Mouse (Mus musculus) B cell, adult 2 months (primary cell): ENCODE results near the gene Xpot.

Experiments used
- DNase-seq, 2 experiments: peaks; one replicate each; pipeline ENCODE4 v3.0.0; 2022

Xpot gene

GRCm38 (mm10) chr10:121615935-121616334 lies 10.2 kb downstream of the Xpot start:
- no peak for DNase-seq

- no peak for DNase-seq
Measured at GRCm38 (mm10) chr10:121615146-121615870, 10.8 kb downstream of the Xpot start.

DNA sequence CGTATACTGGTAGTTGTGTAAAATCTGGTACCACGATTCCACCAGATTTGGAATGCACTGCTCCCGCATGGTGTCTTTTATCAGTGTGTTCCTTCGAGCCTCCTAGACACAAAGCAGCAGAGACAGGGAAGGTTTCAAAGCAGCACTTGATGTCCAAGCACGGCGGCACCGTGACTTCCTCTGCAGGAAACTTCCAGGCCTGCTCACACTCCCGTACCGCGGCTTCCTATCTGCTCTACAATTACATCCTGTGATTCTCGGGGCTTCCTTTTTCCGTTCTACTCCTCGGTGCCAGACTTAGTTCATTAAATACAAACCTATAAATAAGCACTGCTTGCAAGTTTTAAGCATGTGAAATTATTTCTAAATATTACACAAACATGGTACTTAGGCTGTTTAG lies 12.6 kb downstream of the Xpot start:
- no peak for DNase-seq

- DNase-seq: no peak
Measured at GRCm38 (mm10) chr10:121612448-121612847, 13.7 kb downstream of the Xpot start.

GRCm38 (mm10) chr10:121611587-121611986 lies 14.5 kb downstream of the Xpot start:
- no peak for DNase-seq

GRCm38 (mm10) chr10:121608177-121608576 lies 18.0 kb downstream of the Xpot start:
- no peak for DNase-seq

DNA sequence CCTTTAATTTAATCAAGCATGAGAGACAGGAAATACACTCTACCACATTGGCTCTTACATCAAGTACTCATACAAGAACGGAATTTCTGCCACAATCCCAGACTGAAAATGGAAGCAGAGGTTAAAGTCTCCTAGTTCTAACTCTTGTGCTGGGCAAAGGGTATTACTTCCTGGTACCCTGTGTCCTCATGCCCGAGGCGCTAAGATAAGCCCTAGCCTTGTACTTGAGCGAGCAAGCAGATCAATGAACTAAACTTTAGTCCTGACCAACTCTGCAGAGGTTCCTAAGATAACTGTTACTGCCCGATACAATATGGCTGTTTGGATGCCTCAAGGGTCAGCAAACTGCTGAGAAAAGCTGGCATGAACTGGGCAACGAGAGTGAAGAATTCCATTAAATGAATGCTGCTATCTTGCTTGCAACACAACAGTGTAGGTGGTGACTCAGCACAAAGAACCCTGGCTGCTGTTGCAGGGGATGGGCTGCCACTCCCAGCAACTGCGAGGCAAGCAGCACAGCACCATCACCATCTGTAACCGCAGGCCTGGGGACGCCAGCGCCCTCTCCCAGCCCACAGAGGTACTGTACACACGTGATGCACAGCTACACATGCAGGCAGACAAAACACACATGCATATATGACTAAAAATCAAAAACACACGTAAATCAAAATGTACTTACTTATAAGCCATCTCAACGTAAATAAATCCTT lies 21.3 kb downstream of the Xpot start:
- no peak for DNase-seq

DNA sequence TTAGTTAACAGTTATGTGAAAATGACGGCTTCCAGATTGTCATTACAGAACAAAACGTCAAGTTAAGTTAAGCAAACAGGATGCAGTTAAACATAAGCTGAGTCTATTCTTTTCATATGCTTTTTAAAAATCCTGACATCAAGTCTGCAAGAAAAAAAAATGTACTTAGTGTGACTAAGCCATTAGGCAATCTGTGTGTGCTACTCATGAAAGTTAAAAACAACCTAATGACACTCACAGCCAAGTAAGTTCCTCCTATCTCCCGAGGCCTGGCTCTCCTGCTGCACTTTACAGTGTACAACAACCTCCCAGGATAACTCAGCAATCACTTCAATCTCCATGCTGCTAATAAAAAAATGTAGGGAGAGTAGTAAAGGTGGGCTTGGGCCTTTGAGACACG lies 22.6 kb downstream of the Xpot start:
- DNase-seq: no peak

DNA sequence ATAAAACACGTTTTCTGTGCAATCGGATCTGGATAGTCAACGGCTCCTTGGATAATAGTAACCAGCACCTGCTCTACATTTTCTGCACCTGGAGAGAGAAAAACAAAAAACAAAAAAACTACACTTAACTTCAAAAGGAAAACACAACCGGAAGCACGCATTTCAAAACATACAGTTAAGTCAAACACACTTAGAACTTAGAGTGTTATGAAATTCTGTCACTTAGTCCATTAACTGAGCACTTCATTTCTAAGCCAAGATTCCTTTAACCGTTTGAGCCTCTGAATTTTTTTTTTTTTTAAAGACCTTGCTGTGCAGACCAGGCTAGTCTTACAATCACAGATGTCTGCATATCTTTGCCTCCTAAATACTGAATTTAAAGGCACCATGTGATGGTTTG lies 24.9 kb downstream of the Xpot start:
- DNase-seq: no peak

DNA sequence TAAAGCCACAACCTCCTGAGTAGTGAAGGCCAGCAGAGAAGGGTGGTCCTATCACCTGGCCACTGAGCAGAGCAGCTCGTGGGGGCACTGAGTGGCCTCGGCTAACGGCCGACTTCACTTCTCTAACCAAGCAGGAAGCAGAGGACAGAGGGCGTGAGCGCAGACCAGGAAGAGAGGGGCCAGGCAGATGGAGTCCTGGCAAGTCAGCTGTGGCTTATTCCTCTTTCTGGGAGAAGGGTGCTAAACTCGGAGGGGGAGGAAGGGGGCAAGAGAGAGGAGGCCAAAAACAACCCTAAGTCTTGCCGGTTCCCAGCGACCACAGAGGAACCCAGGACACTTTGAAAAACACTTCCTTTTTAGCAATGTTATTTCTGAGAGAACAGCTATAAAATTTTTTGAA lies 29.6 kb downstream of the Xpot start:
- no peak for DNase-seq

- DNase-seq: no peak
Measured at GRCm38 (mm10) chr10:121591106-121591505, 35.0 kb downstream of the Xpot start.

- DNase-seq: peak in 1 of 2 experiments; percentile 9
Measured at GRCm38 (mm10) chr10:121587371-121587840, 38.7 kb downstream of the Xpot start.

GRCm38 (mm10) chr10:121586675-121587370 lies 39.3 kb downstream of the Xpot start, which contains the start of gene Tbk1:
TSS of gene Tbk1 (minus strand) at chr10:121586787.
- peak; percentile 93 to 95 for DNase-seq

GRCm38 (mm10) chr10:121585791-121586642 lies 40.1 kb downstream of the Xpot start:
- peak; percentile 35 to 48 for DNase-seq

DNA sequence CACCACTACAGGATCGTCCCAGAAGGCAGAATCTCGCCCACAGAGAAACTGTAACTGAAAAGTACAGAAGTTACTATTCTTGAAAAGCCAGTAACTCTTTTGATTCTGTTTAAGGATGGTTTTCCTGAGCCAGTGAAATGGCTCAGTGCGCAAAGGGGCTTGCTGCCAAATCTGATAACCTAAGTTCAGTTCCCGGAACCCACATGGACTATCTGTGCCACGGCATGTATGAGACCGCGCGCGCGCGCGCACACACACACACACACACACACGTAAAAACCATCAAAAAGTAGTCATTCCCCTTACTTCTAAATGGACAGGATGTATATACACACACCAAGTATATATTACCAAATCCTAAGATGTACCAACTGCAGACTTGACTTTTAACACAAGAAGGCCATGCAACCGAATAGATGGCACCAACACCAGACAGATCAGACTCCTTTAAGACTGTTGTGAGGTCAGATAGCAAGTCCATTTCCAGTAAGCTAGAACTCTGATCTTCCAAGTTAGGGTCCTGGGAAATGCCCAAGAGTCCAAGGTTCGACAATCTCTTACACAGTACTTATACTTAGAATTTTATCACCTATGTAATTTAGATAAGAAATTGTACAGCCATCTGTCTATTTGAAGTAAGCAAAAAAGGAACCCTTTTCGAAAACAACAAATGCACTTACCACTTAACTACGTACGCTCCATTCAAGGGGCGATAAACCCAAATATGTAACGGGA lies 40.9 kb downstream of the Xpot start:
- no peak for DNase-seq

DNA sequence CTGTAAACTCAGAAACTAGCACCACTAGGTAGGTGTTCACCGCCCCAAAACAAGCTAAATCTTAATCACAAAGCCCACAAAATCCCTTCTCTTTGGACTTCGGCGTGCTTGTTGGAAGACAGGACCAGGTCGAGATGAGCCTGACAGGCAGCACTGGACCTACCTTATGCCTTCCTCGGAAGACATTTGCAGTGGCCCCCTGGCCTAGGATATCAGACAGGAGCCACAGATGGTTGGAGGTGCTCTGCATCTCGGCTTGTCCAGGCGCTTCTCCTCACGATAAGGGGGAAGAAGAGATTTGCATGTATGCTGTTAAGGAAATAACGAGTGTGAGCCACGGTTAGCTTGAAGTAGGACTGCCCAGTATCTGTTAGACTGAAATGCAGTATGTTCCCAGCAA lies 42.1 kb downstream of the Xpot start:
- no peak for DNase-seq

DNA sequence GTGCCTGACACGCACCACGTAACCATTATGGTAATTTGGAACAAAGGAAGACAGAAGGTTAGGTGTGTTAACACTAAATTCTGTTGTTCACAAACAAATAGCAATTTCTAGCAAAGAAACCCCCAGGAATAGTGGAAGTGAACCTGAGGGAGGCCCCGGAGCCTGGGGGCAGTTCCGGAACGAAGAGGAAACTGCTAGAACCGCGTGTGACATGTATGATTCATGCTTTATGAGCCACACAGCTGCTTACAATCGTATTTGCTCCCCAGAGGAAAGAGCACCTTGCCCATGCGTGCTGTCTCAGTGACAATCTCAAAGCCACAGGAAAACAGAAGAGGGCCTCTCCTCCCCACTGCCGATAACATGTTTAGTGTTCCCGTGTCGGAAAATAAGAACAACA lies 43.1 kb downstream of the Xpot start:
- DNase-seq: peak; percentile 74 to 81

DNA sequence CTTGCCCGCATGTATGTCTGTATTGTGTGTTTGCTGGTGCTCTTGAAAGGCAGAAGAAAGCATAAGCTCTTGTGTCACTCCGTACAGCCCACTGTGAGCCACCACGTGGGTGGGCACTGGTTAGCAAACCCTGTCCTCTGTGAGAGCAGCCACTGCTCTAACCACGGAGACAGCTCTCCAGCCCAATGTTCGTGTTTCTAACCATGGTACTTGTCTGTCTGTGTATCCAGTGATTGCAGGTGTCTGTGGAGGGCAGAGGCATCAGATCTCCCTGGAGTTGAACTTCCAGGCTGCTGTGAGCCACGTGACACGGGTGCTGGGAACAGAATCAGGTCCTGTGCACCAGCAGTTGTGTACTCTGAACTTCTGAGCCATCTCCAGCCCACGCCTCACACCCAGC lies 43.8 kb downstream of the Xpot start:
- DNase-seq: no peak

DNA sequence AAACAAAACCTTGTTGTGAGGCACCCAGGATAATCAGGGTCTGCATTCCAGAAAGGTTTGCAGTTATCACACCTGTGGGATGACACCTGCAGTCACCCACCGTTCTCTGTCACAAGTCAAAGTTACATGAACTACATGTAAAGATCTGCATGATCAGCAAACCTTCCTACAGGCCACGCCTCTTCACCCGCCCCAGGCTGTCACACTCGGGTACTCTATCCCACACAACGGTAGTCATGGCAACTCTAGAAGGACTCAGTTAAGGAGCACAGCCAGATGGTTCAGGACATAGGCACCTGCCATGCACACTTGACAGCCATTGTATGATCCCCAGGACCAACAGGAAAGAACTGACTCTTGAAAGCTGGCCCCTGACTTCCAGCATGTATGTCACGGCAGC lies 44.7 kb downstream of the Xpot start:
- DNase-seq: peak in 1 of 2 experiments; percentile 7

DNA sequence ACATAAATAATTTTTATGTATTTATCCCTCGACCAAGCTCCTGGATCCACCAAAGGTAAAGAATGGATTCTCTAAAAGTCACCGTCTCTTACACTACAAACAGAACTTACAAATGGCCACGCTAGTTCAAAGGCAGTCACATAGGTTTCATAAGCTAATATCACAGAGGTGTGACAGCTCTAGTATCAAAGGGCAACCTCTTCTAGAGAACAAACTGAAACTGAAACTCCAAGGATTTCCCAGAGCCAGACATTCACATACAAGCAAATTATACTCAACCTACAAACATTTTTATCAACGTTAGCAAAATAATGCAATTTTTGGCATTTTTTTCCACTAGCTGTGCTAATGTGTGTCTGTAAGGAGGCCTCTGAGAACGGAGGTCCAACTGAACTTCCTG lies 45.8 kb downstream of the Xpot start:
- no peak for DNase-seq

DNA sequence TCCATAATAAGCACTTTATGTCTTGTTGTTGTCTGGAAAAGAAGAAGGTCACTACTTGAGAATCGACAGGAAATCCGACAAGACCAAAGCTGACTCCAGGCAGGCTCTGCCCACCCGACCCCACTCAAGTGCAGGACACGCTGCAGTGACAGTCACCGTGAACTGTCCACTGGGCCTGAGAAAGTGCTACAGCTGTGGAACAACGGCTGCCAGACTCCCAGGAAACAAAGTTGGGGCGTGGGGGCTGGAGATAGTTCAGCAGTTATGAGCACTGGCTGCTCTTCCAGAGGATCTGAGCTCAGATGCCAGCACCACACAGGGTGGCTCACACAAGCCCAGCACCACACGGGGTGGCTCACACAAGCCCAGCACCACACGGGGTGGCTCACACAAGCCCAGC lies 49.8 kb downstream of the Xpot start:
- no peak for DNase-seq
